Mouse (Mus musculus) kidney, adult 2 months (tissue): ENCODE data around the gene Angptl2. TPM values are rescaled to one million over a fixed set of nuclear protein-coding genes. Genes with fewer than 3 reads are reported as not detected.

ENCODE experiments used
- DNase-seq: peaks from one replicate; pipeline ENCODE4 v3.0.0; 2021
- H3K27ac ChIP-seq: fragments of 200-500 bp; 2 replicates; pipeline ENCODE4 v1.5.1; 2012; ENCODE audit warnings: low read depth, low read length, control low read depth, inconsistent platforms; ENCODE audit not compliant: insufficient read depth
- H3K27me3 ChIP-seq: fragments of 200-500 bp; replicated peaks from 2 replicates; pipeline ENCODE4 v1.6.1; 2012; ENCODE audit warnings: mild to moderate bottlenecking, moderate library complexity, low read length, inconsistent platforms; ENCODE audit not compliant: control insufficient read depth, insufficient read depth
- H3K36me3 ChIP-seq: fragments of 200-500 bp; 2 replicates; pipeline ENCODE4 v1.6.1; 2012; ENCODE audit warnings: mild to moderate bottlenecking, moderate library complexity, low read length, inconsistent platforms; ENCODE audit not compliant: control insufficient read depth, insufficient read depth
- H3K4me1 ChIP-seq: fragments of 200-500 bp; 2 replicates; pipeline ENCODE4 v1.6.1; 2011; ENCODE audit warnings: low read length; ENCODE audit not compliant: control insufficient read depth, insufficient read depth
- H3K4me3 ChIP-seq: fragments of 200-500 bp; 2 replicates; pipeline ENCODE4 v1.5.1; 2011; ENCODE audit warnings: mild to moderate bottlenecking, low read depth, low read length, control low read depth; ENCODE audit not compliant: insufficient read depth
- CTCF ChIP-seq: fragments of 200-500 bp; conservative IDR thresholded peaks from 2 replicates; pipeline ENCODE4 v1.5.1; 2011; ENCODE audit warnings: low read depth, mild to moderate bottlenecking, control low read depth, low read length, moderate library complexity, mixed read lengths; ENCODE audit not compliant: insufficient read depth, insufficient read length
- POLR2A ChIP-seq: fragments of 200-500 bp; IDR thresholded peaks from one replicate; pipeline ENCODE4 v1.6.1; 2011; ENCODE audit warnings: low read depth, low read length, control low read depth
- WGBS: fragments of 180-500 bp; shearing (Covaris S2); methylation state at CpG from one replicate; pipeline ENCODE4 v1.1.7; 2018; 5-methylcytosine and 5-hydroxymethylcytosine counted together
- polyA plus RNA-seq: library from polyadenylated mRNA; depleted of rRNA; stranded (reverse); fragments of >200 nt; gene quantifications from 2 replicates; pipeline ENCODE4 v1.2.3, GENCODE M21; 2012

Gene Angptl2
- polyA plus RNA-seq, 1 experiment: 93.0 TPM

DNA sequence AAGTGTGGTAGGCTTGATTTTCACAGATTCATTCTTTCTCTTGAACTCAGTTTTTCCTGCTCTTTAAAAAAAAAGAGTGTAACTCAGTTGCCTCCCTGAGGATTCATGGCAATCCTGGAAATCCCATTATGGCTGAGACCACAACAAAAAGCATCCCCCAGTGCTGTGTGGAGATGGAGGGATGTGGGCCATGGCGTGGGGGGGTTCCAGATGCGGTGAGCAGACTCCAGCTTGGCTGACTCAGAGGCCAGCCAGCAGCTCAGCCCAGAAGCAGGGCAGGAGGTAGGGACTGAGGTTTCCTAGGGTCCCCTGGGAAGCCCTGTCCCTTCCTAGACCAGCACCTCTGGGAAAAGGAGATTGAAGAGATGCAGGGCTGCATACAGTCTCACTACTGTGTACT, 38.9 kb upstream of the Angptl2 start:
- peaks cover 24% of the 10 kb centered on the region for H3K4me1 ChIP-seq
- no peak overlapping the region for H3K27ac ChIP-seq
- no peaks in the 10 kb centered on the region for H3K36me3 ChIP-seq
- TF ChIP-seq POLR2A (no peak), CTCF (no peak)
- no peaks in the 10 kb centered on the region for H3K27me3 ChIP-seq
- no peak overlapping the region for H3K4me3 ChIP-seq
- WGBS: 75% methylated on average over 2 of the region's 2 CpGs
- DNase-seq: no peak

DNA sequence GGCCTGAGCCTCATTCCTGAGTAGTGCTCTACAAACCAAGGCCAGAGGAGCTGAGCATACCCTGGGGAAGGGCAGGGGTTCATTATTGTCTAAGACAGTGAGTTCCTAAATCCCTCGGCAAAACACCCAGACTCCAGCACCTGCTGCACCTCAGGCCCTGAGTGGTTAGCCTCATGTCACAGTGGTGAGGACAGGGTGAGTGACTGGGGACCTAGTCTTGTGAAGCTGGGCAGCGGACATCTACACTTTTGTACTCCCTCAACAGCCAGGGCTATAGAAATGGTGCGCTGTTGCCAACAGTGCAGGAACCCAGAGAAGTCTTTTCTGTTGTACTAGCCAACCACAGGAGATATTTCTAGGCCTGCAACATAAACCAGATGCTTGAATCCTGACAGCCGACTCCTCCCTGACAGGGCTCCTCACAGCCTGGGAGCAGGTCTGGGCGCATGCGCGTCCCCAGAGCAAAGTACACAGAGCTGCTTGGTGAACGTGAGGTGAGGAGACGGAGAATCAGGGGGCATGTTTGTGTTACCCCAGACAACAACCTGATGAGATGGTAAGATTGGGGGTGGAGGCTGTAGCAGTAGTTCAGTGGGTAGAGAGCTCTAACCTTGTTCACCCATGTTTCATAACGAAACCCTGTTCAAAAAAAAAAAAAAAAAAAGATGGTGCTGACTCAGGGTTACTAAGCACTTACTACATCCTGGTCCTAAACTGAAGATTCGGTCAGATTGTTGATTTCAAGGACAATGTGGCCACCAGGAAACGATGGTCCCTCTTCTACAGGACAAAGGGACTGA, 38.2 kb upstream of the Angptl2 start:
- no peaks in the 10 kb centered on the region for H3K36me3 ChIP-seq
- peak overlapping the region; percentile 27 for H3K4me3 ChIP-seq
- peaks cover 24% of the 10 kb centered on the region for H3K4me1 ChIP-seq
- no peaks in the 10 kb centered on the region for H3K27me3 ChIP-seq
- 71% methylated on average over 12 of the region's 12 CpGs for WGBS
- no peak for TF ChIP-seq POLR2A
- TF ChIP-seq CTCF: no peak
- peak overlapping the region; percentile 94 for H3K27ac ChIP-seq
- peak; percentile 84 for DNase-seq

DNA sequence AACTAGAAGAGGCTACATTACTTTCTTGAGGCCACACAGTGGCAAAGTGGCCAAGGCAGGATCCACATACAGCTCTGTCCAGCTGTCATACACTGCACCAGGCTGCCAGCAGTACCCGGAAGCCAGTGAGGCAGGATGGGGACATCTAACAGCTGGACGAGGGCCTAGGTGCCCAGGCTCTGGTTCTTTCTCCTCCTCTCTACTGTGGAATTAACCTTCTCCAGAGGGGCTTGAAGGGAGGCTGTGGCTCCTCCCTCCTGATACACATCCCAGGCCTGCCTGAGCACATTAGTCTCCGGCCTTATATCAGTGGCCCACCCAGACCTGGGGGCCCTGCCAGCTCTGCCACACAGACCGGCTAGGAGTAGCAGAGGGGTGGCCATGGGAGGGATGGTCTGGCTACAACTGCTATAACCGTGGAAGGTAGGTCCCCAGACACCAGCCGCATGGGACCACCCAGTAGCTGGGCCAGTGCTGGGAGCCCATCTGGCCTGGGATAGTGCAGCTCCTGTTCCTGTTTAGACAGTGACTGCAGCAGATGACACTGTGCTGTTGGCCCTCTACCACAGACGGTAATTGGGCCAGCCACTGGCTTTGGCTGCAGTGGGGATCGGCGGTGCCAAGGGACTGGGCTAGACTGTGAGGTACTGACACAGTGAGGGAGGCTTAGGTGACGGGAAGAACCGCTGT, 37.5 kb upstream of the Angptl2 start:
- TF ChIP-seq POLR2A (no peak), CTCF (no peak)
- no peaks in the 10 kb centered on the region for H3K27me3 ChIP-seq
- no peaks in the 10 kb centered on the region for H3K36me3 ChIP-seq
- WGBS: 72% methylated on average over 11 of the region's 11 CpGs
- peaks cover 24% of the 10 kb centered on the region for H3K4me1 ChIP-seq
- H3K27ac ChIP-seq: peak overlapping the region; percentile 94
- DNase-seq: no peak
- H3K4me3 ChIP-seq: peak overlapping the region; percentile 27

DNA sequence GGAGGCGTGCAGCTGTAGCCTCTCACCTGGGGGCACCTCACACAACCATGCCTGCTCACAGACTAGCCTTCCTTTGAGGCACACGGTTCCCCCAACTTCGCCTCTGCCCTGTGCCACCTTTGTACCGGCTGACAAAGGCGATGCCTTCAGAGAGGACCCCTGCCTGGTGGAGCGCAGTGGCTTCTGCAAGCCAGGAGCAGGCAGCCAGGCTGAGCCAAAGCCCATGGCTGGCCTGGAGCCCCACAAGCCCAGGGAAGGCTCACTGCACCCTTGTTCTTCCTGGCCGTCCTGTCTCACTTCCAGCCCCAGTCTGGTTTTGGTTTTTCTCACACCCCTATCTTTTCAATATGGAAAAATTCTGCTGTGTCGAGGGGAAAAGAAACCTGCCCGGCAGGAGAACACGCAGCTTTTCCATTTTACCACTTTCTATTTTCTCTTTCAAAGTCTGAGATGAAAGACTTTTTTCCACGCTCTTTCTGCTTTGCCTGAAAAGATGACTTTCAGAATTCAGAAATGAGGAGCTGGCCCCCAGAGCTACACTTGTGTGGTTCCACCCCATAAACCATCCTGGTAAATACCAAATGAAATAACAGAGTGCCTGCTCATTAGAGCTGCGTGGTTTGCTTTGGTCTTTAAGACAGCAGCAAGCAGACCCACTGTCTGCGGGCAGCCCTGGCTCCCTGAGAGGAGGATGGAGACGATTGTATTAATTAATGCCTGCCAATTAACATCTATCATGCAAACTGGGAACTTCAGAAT, 36.5 kb upstream of the Angptl2 start:
- 56% methylated on average over 14 of the region's 14 CpGs for WGBS
- H3K27ac ChIP-seq: peak overlapping the region; percentile 94

DNA sequence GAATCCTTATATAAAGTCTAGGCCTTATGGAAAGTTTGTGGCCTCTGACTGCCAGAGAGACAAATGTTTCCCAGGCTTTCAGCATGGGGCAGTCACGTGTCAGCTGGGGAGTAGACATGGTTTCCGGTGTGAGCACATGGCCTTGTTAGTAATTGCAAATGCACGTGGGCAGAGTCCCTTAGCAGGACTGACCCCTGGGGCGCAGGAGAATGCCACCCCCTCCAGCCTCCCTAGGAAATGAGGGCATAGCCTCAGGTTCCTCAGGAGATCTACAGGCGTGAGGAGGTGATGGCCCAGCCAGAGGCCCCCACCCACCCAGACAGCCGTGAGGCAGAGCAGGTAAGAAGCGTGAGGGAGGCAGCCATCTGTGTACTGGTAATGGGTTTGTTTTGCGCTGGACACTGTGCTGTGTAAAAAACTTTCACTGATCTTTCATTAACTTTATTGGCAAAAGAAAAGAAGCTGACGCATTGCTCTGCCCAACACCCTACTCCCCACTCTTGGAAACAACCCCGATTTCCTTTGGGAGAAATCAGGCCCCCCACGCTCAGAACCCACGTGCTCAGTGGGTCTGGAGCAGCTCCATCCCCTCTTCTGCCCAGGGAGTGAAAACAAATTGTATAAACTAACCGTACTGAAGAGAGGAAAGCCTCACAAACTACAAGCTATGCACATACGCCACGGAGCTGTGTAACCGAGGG, 35.8 kb upstream of the Angptl2 start:
- WGBS: 28% methylated on average over 16 of the region's 16 CpGs
- no peaks in the 10 kb centered on the region for H3K27me3 ChIP-seq
- no peak overlapping the region for H3K4me3 ChIP-seq
- no peaks in the 10 kb centered on the region for H3K36me3 ChIP-seq
- TF ChIP-seq POLR2A (no peak), CTCF (no peak)
- H3K27ac ChIP-seq: peak overlapping the region; percentile 94
- H3K4me1 ChIP-seq: peaks cover 24% of the 10 kb centered on the region
- DNase-seq: peak; percentile 91

More for the DNA sequence above, 36.5 kb upstream of the Angptl2 start:
- Histone ChIP-seq H3K36me3 (no peaks in the 10 kb centered on the region), H3K27me3 (no peaks in the 10 kb centered on the region), H3K4me3 (no peak overlapping the region; the same call in 1 of the 2 replicates), H3K4me1 (peaks cover 24% of the 10 kb centered on the region)
- DNase-seq: no peak
- TF ChIP-seq POLR2A (no peak), CTCF (no peak)

DNA sequence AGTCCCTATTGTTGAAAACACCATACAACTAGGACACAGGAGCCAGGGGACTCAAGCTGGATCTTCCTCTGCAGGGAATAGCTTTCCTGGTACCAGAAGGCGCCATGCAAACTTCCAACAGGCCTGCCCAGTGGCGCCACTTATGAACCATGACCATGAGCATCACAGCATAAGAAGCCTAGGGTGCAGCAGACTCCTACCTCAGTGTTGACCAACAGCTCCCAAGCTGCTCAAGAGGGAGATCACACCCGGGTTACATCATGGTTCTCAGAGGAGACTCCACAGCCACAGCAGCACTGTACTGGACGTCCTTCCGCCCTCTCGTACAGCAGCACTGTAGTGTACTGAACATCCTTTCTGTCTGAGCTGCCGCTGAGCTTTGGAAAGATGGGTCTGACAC, 32.5 kb upstream of the Angptl2 start:
- H3K27ac ChIP-seq: no peak overlapping the region
- no peaks in the 10 kb centered on the region for H3K27me3 ChIP-seq
- DNase-seq: no peak
- TF ChIP-seq POLR2A (no peak), CTCF (no peak)
- H3K4me3 ChIP-seq: no peak overlapping the region
- WGBS: 94% methylated on average over 7 of the region's 7 CpGs
- peaks cover 27% of the 10 kb centered on the region for H3K4me1 ChIP-seq
- H3K36me3 ChIP-seq: no peaks in the 10 kb centered on the region
